Mouse (Mus musculus) spleen, postnatal 14 days (tissue): ENCODE results near the gene Sprn.

Source experiments
- DNase-seq, 2 experiments: peaks; one replicate each; pipeline ENCODE4 v3.0.0; 2021 to 2022; ENCODE audit warnings: low spot score in 2 of 2

Sprn gene

GRCm38 (mm10) chr7:140154218-140154927 is at the start of gene Sprn:
Gene Sprn, minus strand, starts transcription at chr7:140154877.
- no peak for DNase-seq

- no peak for DNase-seq
These were observed 46.4 kb upstream of the Sprn start for GRCm38 (mm10) chr7:140201090-140201489.

DNA sequence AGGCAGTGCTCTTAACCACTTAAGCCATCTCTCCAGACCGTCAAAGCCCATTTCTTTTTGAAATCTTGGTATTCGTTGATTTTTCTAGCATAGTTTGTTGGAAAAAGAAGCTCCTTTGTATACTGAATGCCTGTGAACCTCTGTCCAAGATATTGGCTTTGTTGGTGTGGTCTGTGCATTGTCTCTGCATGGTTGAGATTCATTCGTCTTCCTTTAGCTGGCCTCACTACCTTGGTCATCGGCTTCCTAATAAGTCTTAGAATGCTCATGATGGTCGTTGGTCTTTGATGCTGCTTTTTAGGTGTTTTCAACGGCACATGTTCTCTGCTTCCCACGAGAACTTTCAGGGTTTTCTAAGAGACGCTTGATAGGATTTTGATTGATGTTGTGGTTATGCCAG is 41.3 kb upstream of the Sprn start:
- DNase-seq = no peak

- DNase-seq = no peak
These were observed 39.4 kb upstream of the Sprn start for GRCm38 (mm10) chr7:140194031-140194430.

DNA sequence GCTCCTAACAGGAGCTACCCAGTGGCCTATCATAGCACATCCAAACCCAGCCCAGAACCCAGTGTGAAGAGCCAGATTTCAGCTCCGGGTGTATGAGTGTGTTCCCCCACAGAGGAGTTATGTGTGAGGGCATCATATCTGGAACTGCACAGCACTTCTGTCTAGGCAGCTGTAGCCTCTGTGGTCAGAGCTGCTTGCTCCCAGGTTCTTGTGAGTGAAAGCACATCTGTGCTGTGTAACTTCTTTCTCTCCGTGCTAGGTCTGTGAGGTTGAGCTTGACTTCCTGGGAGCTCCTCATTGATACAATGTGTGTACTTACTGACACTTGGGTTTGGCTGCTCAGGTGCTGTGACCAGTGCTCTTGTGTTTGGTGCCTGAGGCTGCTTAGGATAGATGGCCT is 38.2 kb upstream of the Sprn start:
- no peak for DNase-seq

- no peak for DNase-seq
These were observed 37.8 kb upstream of the Sprn start for GRCm38 (mm10) chr7:140192445-140192844.

- no peak for DNase-seq
These were observed 35.8 kb upstream of the Sprn start for GRCm38 (mm10) chr7:140190435-140190834.

- DNase-seq = no peak
These were observed 34.0 kb upstream of the Sprn start for GRCm38 (mm10) chr7:140188391-140189328.

DNA sequence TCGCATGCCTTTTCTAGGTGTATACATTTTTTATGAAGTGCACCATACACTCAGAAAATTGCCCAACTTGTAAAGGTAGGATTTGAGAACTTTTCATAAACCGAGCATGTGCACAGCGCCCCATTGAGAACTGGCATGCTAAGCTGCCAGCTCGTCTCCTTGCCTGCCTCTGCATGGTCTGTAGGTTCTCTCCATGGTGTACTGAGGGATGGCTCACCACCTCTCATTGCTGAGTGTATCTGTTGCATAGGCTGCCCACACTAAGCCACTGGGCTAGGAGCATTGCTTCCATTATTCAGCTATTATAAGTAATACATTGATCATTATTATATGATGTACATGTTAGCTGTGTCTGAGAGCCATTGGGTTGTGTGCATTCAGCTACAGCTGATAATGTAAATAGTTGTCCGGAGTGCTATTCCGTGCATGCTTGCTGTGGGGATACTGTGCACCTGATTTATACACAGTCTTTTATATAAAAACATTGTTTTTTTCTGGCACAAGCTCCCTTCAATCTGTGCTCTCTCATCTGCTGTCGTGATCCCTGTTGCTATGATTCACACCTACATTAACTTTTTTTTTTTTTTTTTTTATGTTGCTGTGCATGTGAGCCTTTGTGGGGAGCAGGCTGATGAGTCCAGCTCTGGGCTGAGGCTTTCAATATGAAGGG is 33.2 kb upstream of the Sprn start:
- no peak for DNase-seq

- DNase-seq = no peak
These were observed 32.3 kb upstream of the Sprn start for GRCm38 (mm10) chr7:140186646-140187620.

DNA sequence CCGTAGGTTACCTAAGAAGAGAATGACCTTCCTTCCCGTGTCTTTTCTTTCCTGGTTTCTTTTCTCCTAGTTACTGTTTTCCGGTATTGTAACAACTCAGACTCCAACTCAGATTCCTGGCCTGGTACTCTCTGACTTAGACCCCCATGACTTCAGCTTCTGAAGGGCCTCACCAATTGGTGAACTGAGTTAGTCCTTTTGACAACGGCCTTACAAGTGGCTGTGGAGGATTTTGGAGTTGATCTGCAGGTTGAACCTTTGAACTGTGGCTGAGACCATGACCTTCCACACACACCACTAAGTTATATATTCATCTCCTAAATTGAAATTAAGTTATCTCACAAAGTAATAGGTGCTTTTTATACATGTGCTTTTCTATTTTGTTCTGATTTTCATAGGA is 29.5 kb upstream of the Sprn start:
- no peak for DNase-seq

GRCm38 (mm10) chr7:140180692-140181091 is 26.0 kb upstream of the Sprn start:
- DNase-seq = no peak

- DNase-seq = no peak
These were observed 24.5 kb upstream of the Sprn start for GRCm38 (mm10) chr7:140179176-140179575.

- no peak for DNase-seq
These were observed 18.3 kb upstream of the Sprn start, which contains the start of gene Olfr523 for GRCm38 (mm10) chr7:140172936-140173335. Gene Olfr523, plus strand, starts transcription at chr7:140173217.

- no peak for DNase-seq
These were observed 16.2 kb upstream of the Sprn start for GRCm38 (mm10) chr7:140170863-140171262.

DNA sequence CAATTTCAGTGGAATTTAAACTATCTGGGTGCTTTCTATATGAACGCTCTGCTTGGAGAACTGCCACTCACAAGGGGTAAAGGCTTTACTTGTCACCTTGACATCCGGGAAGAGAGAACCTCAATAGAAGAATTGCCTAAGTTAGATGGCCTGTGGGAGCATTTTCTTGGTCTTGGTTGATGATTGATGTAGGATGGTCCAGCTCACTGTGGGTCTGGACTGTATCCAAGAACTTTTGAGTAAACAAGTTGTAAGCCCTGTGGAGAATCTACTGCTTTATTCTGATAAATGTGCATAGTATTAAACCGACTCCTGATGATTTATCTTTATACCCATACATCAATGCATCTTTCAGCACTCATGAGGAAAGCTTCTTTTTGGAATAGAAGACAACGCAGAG is 14.7 kb upstream of the Sprn start:
- DNase-seq = no peak

DNA sequence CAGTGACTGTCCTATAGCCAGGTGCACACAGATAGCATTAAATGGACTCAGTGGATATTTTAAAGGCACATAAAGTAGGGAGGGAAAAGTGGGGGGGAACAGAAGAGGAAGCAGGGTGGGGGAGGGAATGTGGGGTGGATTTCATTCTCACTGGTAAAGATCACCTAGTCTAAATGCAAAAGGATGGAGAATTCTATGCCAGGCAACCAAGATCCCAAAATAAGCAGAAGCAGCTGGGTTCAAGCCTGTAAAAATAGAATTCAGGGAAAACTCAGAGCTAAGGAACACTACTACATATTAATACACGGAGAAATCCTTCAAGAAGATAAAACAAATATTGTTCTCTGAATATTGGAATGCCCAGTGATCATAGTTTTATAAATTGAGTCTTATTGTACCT is 13.3 kb upstream of the Sprn start:
- DNase-seq = no peak

- DNase-seq = no peak
These were observed 10.0 kb upstream of the Sprn start, which contains the start of gene Olfr522 for GRCm38 (mm10) chr7:140164664-140165063. Gene Olfr522, minus strand, starts transcription at chr7:140164764.

GRCm38 (mm10) chr7:140160363-140160762 is 5.7 kb upstream of the Sprn start:
- DNase-seq = no peak

- DNase-seq = no peak
These were observed 854 bp downstream of the Sprn start for GRCm38 (mm10) chr7:140153829-140154217.

DNA sequence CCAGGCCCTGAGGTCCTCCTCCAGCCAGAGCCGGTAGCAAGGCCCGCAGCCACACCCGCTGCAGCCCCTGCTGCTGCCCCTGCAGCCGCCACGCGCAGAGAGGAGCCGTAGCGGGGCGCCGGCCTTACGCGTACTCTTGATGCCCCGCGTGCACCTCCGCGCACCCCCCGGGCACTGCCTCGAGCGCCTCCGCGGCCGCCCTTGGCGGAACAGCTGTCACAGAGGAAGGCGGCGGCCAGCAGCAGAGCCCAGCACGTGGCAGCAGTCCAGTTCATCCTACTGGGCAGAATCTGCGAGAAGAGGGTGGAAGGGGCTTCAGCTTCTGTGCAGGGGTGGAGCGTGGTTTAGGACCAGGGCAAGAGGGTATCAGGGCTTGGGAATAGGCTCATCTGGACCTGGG is 1.3 kb downstream of the Sprn start:
- no peak for DNase-seq
